Mouse (Mus musculus) cerebellum, adult 8-10 months (tissue): ENCODE results near the gene Srpk1.

Source experiments
- DNase-seq: peaks from one replicate; pipeline ENCODE4 v3.0.0; 2022

Gene Srpk1

GRCm38 (mm10) chr17:28622300-28622759, at the start of gene Srpk1:
Srpk1 (minus strand) TSS chr17:28622709.
- DNase-seq, result peak; percentile 91

- no peak for DNase-seq
Observed at GRCm38 (mm10) chr17:28659564-28659963, 37.1 kb upstream of the Srpk1 start.

GRCm38 (mm10) chr17:28657936-28658335, 35.4 kb upstream of the Srpk1 start:
- no peak for DNase-seq

- DNase-seq, result no peak
Observed at GRCm38 (mm10) chr17:28650268-28650667, 27.8 kb upstream of the Srpk1 start.

GRCm38 (mm10) chr17:28648607-28649370, 26.3 kb upstream of the Srpk1 start:
- DNase-seq, result no peak

- DNase-seq, result no peak
Observed at GRCm38 (mm10) chr17:28646221-28646620, 23.7 kb upstream of the Srpk1 start.

- DNase-seq, result no peak
Observed at GRCm38 (mm10) chr17:28644112-28644511, 21.6 kb upstream of the Srpk1 start.

- no peak for DNase-seq
Observed at GRCm38 (mm10) chr17:28643697-28644096, 21.2 kb upstream of the Srpk1 start.

GRCm38 (mm10) chr17:28640113-28640512, 17.6 kb upstream of the Srpk1 start:
- no peak for DNase-seq

GRCm38 (mm10) chr17:28637711-28638690, 15.5 kb upstream of the Srpk1 start:
- DNase-seq, result no peak

GRCm38 (mm10) chr17:28635842-28636241, 13.3 kb upstream of the Srpk1 start:
- DNase-seq, result no peak

- DNase-seq, result no peak
Observed at GRCm38 (mm10) chr17:28629125-28629524, 6.6 kb upstream of the Srpk1 start.

GRCm38 (mm10) chr17:28628248-28629124, 6.0 kb upstream of the Srpk1 start:
- no peak for DNase-seq

GRCm38 (mm10) chr17:28626937-28627336, 4.4 kb upstream of the Srpk1 start:
- DNase-seq, result no peak

GRCm38 (mm10) chr17:28625327-28625726, 2.8 kb upstream of the Srpk1 start:
- DNase-seq, result no peak

- DNase-seq, result no peak
Observed at GRCm38 (mm10) chr17:28624841-28625240, 2.3 kb upstream of the Srpk1 start.

GRCm38 (mm10) chr17:28621381-28622299, 869 bp downstream of the Srpk1 start:
- DNase-seq, result no peak

GRCm38 (mm10) chr17:28618775-28619174, 3.7 kb downstream of the Srpk1 start:
- no peak for DNase-seq

- no peak for DNase-seq
Observed at GRCm38 (mm10) chr17:28618124-28618523, 4.4 kb downstream of the Srpk1 start.

GRCm38 (mm10) chr17:28617636-28618035, 4.9 kb downstream of the Srpk1 start:
- no peak for DNase-seq

GRCm38 (mm10) chr17:28615332-28615731, 7.2 kb downstream of the Srpk1 start:
- DNase-seq, result no peak
